19 mouse cellular contexts compared by ENCODE assay signal in genomic region chr3:101365081-101365612, GRCm38 (mm10). TPM values are rescaled to one million over a fixed set of nuclear protein-coding genes. Genes with fewer than 3 reads are reported as not detected.
A peak's percentile ranks its signal among the peaks of the same experiment; 100 is the strongest.
DNase-seq lines count a peak whose midpoint lies in the region; ATAC-seq and TF ChIP-seq lines count a peak whose summit lies in the region.
"Had no signal": no experiment of that assay in that cellular context is flagged by ENCODE, and none has a peak within 500 bp of the region (broad histone marks: within the 10 kb centered on the region; RNA-seq: fewer than 3 reads in every experiment).

No protein-coding gene starts in this region.

- peak; percentile 65 for ATAC-seq in forebrain, embryonic 11.5 days (replicated peaks; ENCODE audit: low FRiP score)
- no peak for ATAC-seq in forebrain, embryonic 14.5 days
- ATAC-seq in limb, embryonic 11.5 days (ENCODE audit: insufficient number of reproducible peaks, low FRiP score, low TSS enrichment, low read depth): peak; percentile 73; the same call in 1 of the 2 replicates
- peak; percentile 71 for ATAC-seq in midbrain, embryonic 15.5 days (replicated peaks)
- no peak for ATAC-seq in intestine, embryonic 15.5 days

- TF ChIP-seq CTCF in cerebellum, adult 2 months (IDR thresholded peaks at IDR 0.05; ENCODE audit: borderline replicate concordance, insufficient read depth, low read depth, low read length): no peak

- no peak for DNase-seq in forebrain, embryonic 11.5 days (ENCODE audit: low spot score)
- no peak for DNase-seq in forebrain, embryonic 14.5 days (ENCODE audit: low spot score)
- peak; percentile 46 for DNase-seq in embryo, embryonic 11 days
- no peak for DNase-seq in limb, embryonic 11.5 days (ENCODE audit: low spot score)
- no peak for DNase-seq in cerebellum, adult 2 months
- DNase-seq in lung, postnatal 14 days: no peak
- DNase-seq: adrenal gland, postnatal 36 days; cerebellum, postnatal 25 days; heart, postnatal 4 days; kidney, adult 11 months; kidney, postnatal 4 days; liver; lung, embryonic 14.5 days; thymus, postnatal 14 days had no signal

- 32% methylated on average over 6 of the region's 6 CpGs for WGBS in forebrain, embryonic 11.5 days
- WGBS in forebrain, embryonic 14.5 days: 32% methylated on average over 6 of the region's 6 CpGs
- 50% methylated on average over 6 of the region's 6 CpGs for WGBS in limb, embryonic 11.5 days
- 11% methylated on average over 6 of the region's 6 CpGs for WGBS in midbrain, embryonic 15.5 days
- WGBS in cerebellum, adult 2 months: 91% methylated on average over 6 of the region's 6 CpGs
- 61% methylated on average over 6 of the region's 6 CpGs for WGBS in intestine, embryonic 15.5 days

- H3K27me3 ChIP-seq in forebrain, embryonic 11.5 days (ENCODE audit: control insufficient read depth, insufficient read depth, low read length): no peaks in the 10 kb centered on the region
- no peaks in the 10 kb centered on the region for H3K27me3 ChIP-seq in forebrain, embryonic 14.5 days (replicated peaks; ENCODE audit: control insufficient read depth, insufficient read depth, low read length)
- no peaks in the 10 kb centered on the region for H3K27me3 ChIP-seq in limb, embryonic 11.5 days (ENCODE audit: control insufficient read depth, insufficient read depth, low read length)
- H3K27me3 ChIP-seq in midbrain, embryonic 15.5 days (replicated peaks): no peaks in the 10 kb centered on the region
- no peaks in the 10 kb centered on the region for H3K27me3 ChIP-seq in cerebellum, adult 2 months (ENCODE audit: control insufficient read depth, insufficient read depth, low read length)
- H3K27me3 ChIP-seq in intestine, embryonic 15.5 days (replicated peaks): no peaks in the 10 kb centered on the region
- H3K27me3 ChIP-seq: heart, embryonic 13.5 days had no signal

- H3K9me3 ChIP-seq in forebrain, embryonic 11.5 days (ENCODE audit: control insufficient read depth, low read length): no peaks in the 10 kb centered on the region
- no peaks in the 10 kb centered on the region for H3K9me3 ChIP-seq in forebrain, embryonic 14.5 days (replicated peaks; ENCODE audit: control insufficient read depth, low read length)
- H3K9me3 ChIP-seq in limb, embryonic 11.5 days (ENCODE audit: control insufficient read depth, low read length): no peaks in the 10 kb centered on the region
- H3K9me3 ChIP-seq in midbrain, embryonic 15.5 days: no peaks in the 10 kb centered on the region
- no peaks in the 10 kb centered on the region for H3K9me3 ChIP-seq in intestine, embryonic 15.5 days
- H3K9me3 ChIP-seq: heart, embryonic 13.5 days had no signal

- H3K9ac ChIP-seq in forebrain, embryonic 11.5 days (ENCODE audit: low read length): no peak overlapping the region
- H3K9ac ChIP-seq in forebrain, embryonic 14.5 days (ENCODE audit: low read length): no peak overlapping the region
- no peak overlapping the region for H3K9ac ChIP-seq in limb, embryonic 11.5 days (ENCODE audit: low read length)
- no peak overlapping the region for H3K9ac ChIP-seq in midbrain, embryonic 15.5 days
- H3K9ac ChIP-seq in intestine, embryonic 15.5 days: no peak overlapping the region
- H3K9ac ChIP-seq: heart, embryonic 13.5 days; lung, embryonic 14.5 days had no signal

- H3K4me3 ChIP-seq in forebrain, embryonic 11.5 days (ENCODE audit: low read depth, low read length): no peak overlapping the region
- H3K4me3 ChIP-seq in forebrain, embryonic 14.5 days (ENCODE audit: low read depth, low read length): no peak overlapping the region
- H3K4me3 ChIP-seq in limb, embryonic 11.5 days (ENCODE audit: low read depth, low read length): no peak overlapping the region
- H3K4me3 ChIP-seq in midbrain, embryonic 15.5 days: no peak overlapping the region
- H3K4me3 ChIP-seq in cerebellum, adult 2 months (replicated peaks; ENCODE audit: insufficient read depth, low read depth, low read length): no peak overlapping the region
- no peak overlapping the region for H3K4me3 ChIP-seq in intestine, embryonic 15.5 days (replicated peaks)
- H3K4me3 ChIP-seq: heart, embryonic 13.5 days; myocyte had no signal

- no peak overlapping the region for H3K4me2 ChIP-seq in forebrain, embryonic 11.5 days (ENCODE audit: low read depth, low read length, severe bottlenecking)
- no peak overlapping the region for H3K4me2 ChIP-seq in forebrain, embryonic 14.5 days (ENCODE audit: low read length)
- H3K4me2 ChIP-seq in limb, embryonic 11.5 days (ENCODE audit: low read depth, severe bottlenecking): no peak overlapping the region
- no peak overlapping the region for H3K4me2 ChIP-seq in midbrain, embryonic 15.5 days
- H3K4me2 ChIP-seq in intestine, embryonic 15.5 days (replicated peaks): no peak overlapping the region
- H3K4me2 ChIP-seq: heart, embryonic 13.5 days; lung, embryonic 14.5 days had no signal

- no peaks in the 10 kb centered on the region for H3K36me3 ChIP-seq in forebrain, embryonic 11.5 days (ENCODE audit: control insufficient read depth, insufficient read depth, low read length)
- H3K36me3 ChIP-seq in forebrain, embryonic 14.5 days (ENCODE audit: control insufficient read depth, insufficient read depth, low read length): no peaks in the 10 kb centered on the region
- H3K36me3 ChIP-seq in limb, embryonic 11.5 days (ENCODE audit: control insufficient read depth, insufficient read depth, low read length): no peaks in the 10 kb centered on the region
- H3K36me3 ChIP-seq in midbrain, embryonic 15.5 days (replicated peaks): no peaks in the 10 kb centered on the region
- H3K36me3 ChIP-seq in intestine, embryonic 15.5 days: no peaks in the 10 kb centered on the region
- H3K36me3 ChIP-seq: heart, embryonic 13.5 days had no signal

- peaks cover 3% of the 10 kb centered on the region for H3K4me1 ChIP-seq in forebrain, embryonic 11.5 days (replicated peaks; ENCODE audit: control insufficient read depth, insufficient read depth, low read length)
- H3K4me1 ChIP-seq in forebrain, embryonic 14.5 days (ENCODE audit: control insufficient read depth, insufficient read depth, low read length): no peaks in the 10 kb centered on the region
- no peaks in the 10 kb centered on the region for H3K4me1 ChIP-seq in limb, embryonic 11.5 days (ENCODE audit: control insufficient read depth, insufficient read depth, low read length)
- peaks cover 15% of the 10 kb centered on the region for H3K4me1 ChIP-seq in midbrain, embryonic 15.5 days
- H3K4me1 ChIP-seq in cerebellum, adult 2 months (ENCODE audit: control insufficient read depth, insufficient read depth, low read length): no peaks in the 10 kb centered on the region
- peaks cover 6% of the 10 kb centered on the region; the same call in 1 of the 2 replicates for H3K4me1 ChIP-seq in intestine, embryonic 15.5 days (replicated peaks)

- H3K27ac ChIP-seq in forebrain, embryonic 11.5 days (ENCODE audit: low read depth, low read length): no peak overlapping the region
- no peak overlapping the region for H3K27ac ChIP-seq in forebrain, embryonic 14.5 days (ENCODE audit: low read depth, low read length)
- H3K27ac ChIP-seq in limb, embryonic 11.5 days (replicated peaks; ENCODE audit: low read depth, low read length): no peak overlapping the region
- H3K27ac ChIP-seq in midbrain, embryonic 15.5 days: no peak overlapping the region
- no peak overlapping the region for H3K27ac ChIP-seq in cerebellum, adult 2 months (ENCODE audit: insufficient read depth, low read length)
- no peak overlapping the region for H3K27ac ChIP-seq in intestine, embryonic 15.5 days
- H3K27ac ChIP-seq: heart, embryonic 13.5 days; stomach, postnatal 0 days had no signal

- no peak for TF ChIP-seq POLR2A in cerebellum, adult 2 months (IDR thresholded peaks at IDR 0.05; ENCODE audit: borderline replicate concordance, insufficient read depth, low read length)

RNA-seq across cellular contexts. Expression of gene Igsf3, which starts 11.7 kb away (rescaled TPM):
- 19.1 and 19.3 TPM in 2 replicates for polyA plus RNA-seq in forebrain, embryonic 11.5 days (2014; fragmentation: Nextera tagmentation; extraction: Ambion mirVana)
- polyA plus RNA-seq in forebrain, embryonic 14.5 days (2014; fragmentation: Nextera tagmentation; extraction: Ambion mirVana): 30.0 and 45.6 TPM in 2 replicates
- 57.5 and 60.1 TPM in 2 replicates for polyA plus RNA-seq in limb, embryonic 11.5 days (2014; fragmentation: Nextera tagmentation; extraction: Ambion mirVana)
- 99.0 and 104 TPM in 2 replicates for polyA plus RNA-seq in midbrain, embryonic 15.5 days (2015; fragmentation: Nextera tagmentation; extraction: Ambion mirVana)
- 4.3 and 5.1 TPM in 2 replicates for polyA plus RNA-seq in cerebellum, adult 2 months (2012; rRNA removed)
- 21.3 and 22.4 TPM in 2 replicates for polyA plus RNA-seq in intestine, embryonic 15.5 days (2015; fragmentation: Nextera tagmentation; extraction: Ambion mirVana)

Comparison
In these comparisons a context has a peak if more than half of its experiments do, and no peak if none do; other contexts are left out.
1. ATAC-seq: peak in forebrain, embryonic 11.5 days (single experiment), limb, embryonic 11.5 days (single experiment) and midbrain, embryonic 15.5 days (single experiment); none in forebrain, embryonic 14.5 days (single experiment) and intestine, embryonic 15.5 days (single experiment).